In genomic region chr10:18508586-18508985, GRCm38 (mm10) we compare ENCODE assay signal across 11 mouse cellular contexts. TPM values are rescaled to one million over a fixed set of nuclear protein-coding genes. Genes with fewer than 3 reads are reported as not detected.
A peak's percentile ranks its signal among the peaks of the same experiment; 100 is the strongest.
DNase-seq lines count a peak whose midpoint lies in the region; ATAC-seq and TF ChIP-seq lines count a peak whose summit lies in the region.
"Had no signal": no experiment of that assay in that cellular context is flagged by ENCODE, and none has a peak within 500 bp of the region (broad histone marks: within the 10 kb centered on the region; RNA-seq: fewer than 3 reads in every experiment).

No protein-coding gene starts in this region.

- H3K9ac ChIP-seq in heart, postnatal 0 days (replicated peaks; ENCODE audit: low read depth, low read length): no peak overlapping the region
- H3K9ac ChIP-seq in neural tube, embryonic 15.5 days (replicated peaks): no peak overlapping the region
- H3K9ac ChIP-seq: lung, embryonic 15.5 days had no signal

- H3K36me3 ChIP-seq in heart, embryonic 10.5 days: peaks cover 13% of the 10 kb centered on the region
- H3K36me3 ChIP-seq in heart, postnatal 0 days (replicated peaks; ENCODE audit: control insufficient read depth, insufficient read depth, low read length): peaks cover 5% of the 10 kb centered on the region
- H3K36me3 ChIP-seq in neural tube, embryonic 15.5 days: peaks cover 8% of the 10 kb centered on the region
- H3K36me3 ChIP-seq: G1E; lung, embryonic 15.5 days had no signal

- WGBS in heart, embryonic 10.5 days: 79% methylated on average over 1 of the region's 1 CpGs
- 94% methylated on average over 1 of the region's 1 CpGs for WGBS in heart, postnatal 0 days
- WGBS in neural tube, embryonic 15.5 days: 48% methylated on average over 1 of the region's 1 CpGs

- H3K27ac ChIP-seq in heart, embryonic 10.5 days: no peak overlapping the region
- peak overlapping the region; percentile 36; the same call in 1 of the 2 replicates for H3K27ac ChIP-seq in heart, postnatal 0 days (ENCODE audit: low read depth)
- H3K27ac ChIP-seq in neural tube, embryonic 15.5 days (replicated peaks): peak overlapping the region; percentile 69
- H3K27ac ChIP-seq: lung, embryonic 15.5 days had no signal

- H3K27me3 ChIP-seq in heart, embryonic 10.5 days (ENCODE audit: insufficient read depth, poor library complexity, severe bottlenecking): no peaks in the 10 kb centered on the region
- H3K27me3 ChIP-seq in heart, postnatal 0 days (ENCODE audit: control insufficient read depth, insufficient read depth, low read length): no peaks in the 10 kb centered on the region
- no peaks in the 10 kb centered on the region for H3K27me3 ChIP-seq in neural tube, embryonic 15.5 days (replicated peaks)
- H3K27me3 ChIP-seq: lung, embryonic 15.5 days had no signal

- no peak overlapping the region for H3K4me3 ChIP-seq in heart, embryonic 10.5 days
- no peak overlapping the region for H3K4me3 ChIP-seq in heart, postnatal 0 days (ENCODE audit: low read depth, low read length)
- no peak overlapping the region for H3K4me3 ChIP-seq in neural tube, embryonic 15.5 days (replicated peaks)
- H3K4me3 ChIP-seq: lung, embryonic 15.5 days had no signal

- no peak for ATAC-seq in heart, postnatal 0 days (ENCODE audit: insufficient read depth, low read depth)
- ATAC-seq in neural tube, embryonic 15.5 days (ENCODE audit: low FRiP score): peak; percentile 66

- H3K4me2 ChIP-seq in heart, postnatal 0 days (ENCODE audit: low read depth, low read length): no peak overlapping the region
- no peak overlapping the region for H3K4me2 ChIP-seq in neural tube, embryonic 15.5 days
- H3K4me2 ChIP-seq: lung, embryonic 15.5 days had no signal

- DNase-seq in heart, adult 8-10 months (ENCODE audit: low spot score): peak; percentile 58
- no peak for DNase-seq in heart, embryonic 10.5 days (ENCODE audit: low spot score)
- DNase-seq in adrenal gland, postnatal 36 days: peak; percentile 53 to 54
- DNase-seq in heart, postnatal 0 days (ENCODE audit: low spot score): no peak
- DNase-seq in urinary bladder, postnatal 10 days (ENCODE audit: low spot score): no peak
- no peak for DNase-seq in embryo, embryonic 9.5 days (ENCODE audit: extremely low spot score)
- no peak for DNase-seq in cerebellum, postnatal 14 days

- H3K4me1 ChIP-seq in heart, embryonic 10.5 days: peaks cover 11% of the 10 kb centered on the region
- H3K4me1 ChIP-seq in heart, postnatal 0 days (ENCODE audit: control insufficient read depth, insufficient read depth): 0 out of 2 replicates have a peak, but pooled peaks cover 11% of the 10 kb centered on the region
- peaks cover 30% of the 10 kb centered on the region for H3K4me1 ChIP-seq in neural tube, embryonic 15.5 days
- H3K4me1 ChIP-seq: lung, embryonic 15.5 days had no signal

- no peaks in the 10 kb centered on the region for H3K9me3 ChIP-seq in heart, embryonic 10.5 days
- no peaks in the 10 kb centered on the region for H3K9me3 ChIP-seq in heart, postnatal 0 days (replicated peaks; ENCODE audit: control insufficient read depth, low read length)
- H3K9me3 ChIP-seq in neural tube, embryonic 15.5 days (replicated peaks): no peaks in the 10 kb centered on the region
- H3K9me3 ChIP-seq: G1E; lung, embryonic 15.5 days had no signal

- TF ChIP-seq EP300 in heart, postnatal 0 days (IDR thresholded peaks at IDR 0.05; ENCODE audit: low read depth): no peak

- no peak for TF ChIP-seq CTCF in heart, postnatal 0 days (IDR thresholded peaks at IDR 0.05; ENCODE audit: low read depth)

RNA-seq across cellular contexts. Expression of gene Hebp2, which starts 37.3 kb away (rescaled TPM):
- total RNA-seq in heart, adult 8-10 months (2022): under 1 TPM; 0.41 to 0.84 (median 0.72) TPM
- polyA plus RNA-seq in heart, embryonic 10.5 days (2016; fragmentation: Nextera tagmentation; extraction: Ambion mirVana): 18.6 and 20.2 TPM in 2 replicates
- total RNA-seq in adrenal gland, postnatal 36 days (2021): 1 to 10 TPM; 3.6 to 4.5 TPM
- 5.4 and 8.7 TPM in 2 replicates for total RNA-seq in heart, postnatal 0 days (2014; rRNA removed; ENCODE audit: low replicate concordance)
- polyA plus RNA-seq in heart, postnatal 0 days (2015; fragmentation: Nextera tagmentation; extraction: Ambion mirVana): 10.2 and 10.8 TPM in 2 replicates
- polyA plus RNA-seq in neural tube, embryonic 15.5 days (2015; fragmentation: Nextera tagmentation; extraction: Ambion mirVana): 15.5 and 18.3 TPM in 2 replicates
- total RNA-seq: G1E; hematopoietic stem cell, adult 5-6 weeks had no signal
- polyA plus RNA-seq: G1E had no signal

Comparison
In these comparisons a context has a peak if more than half of its experiments do, and no peak if none do; other contexts are left out.
1. DNase-seq: peak in heart, adult 8-10 months (single experiment) and adrenal gland, postnatal 36 days (2 of 2); none in heart, embryonic 10.5 days (single experiment), heart, postnatal 0 days (single experiment), urinary bladder, postnatal 10 days (single experiment), embryo, embryonic 9.5 days (single experiment) and cerebellum, postnatal 14 days (0 of 2).